In the genomic region with DNA sequence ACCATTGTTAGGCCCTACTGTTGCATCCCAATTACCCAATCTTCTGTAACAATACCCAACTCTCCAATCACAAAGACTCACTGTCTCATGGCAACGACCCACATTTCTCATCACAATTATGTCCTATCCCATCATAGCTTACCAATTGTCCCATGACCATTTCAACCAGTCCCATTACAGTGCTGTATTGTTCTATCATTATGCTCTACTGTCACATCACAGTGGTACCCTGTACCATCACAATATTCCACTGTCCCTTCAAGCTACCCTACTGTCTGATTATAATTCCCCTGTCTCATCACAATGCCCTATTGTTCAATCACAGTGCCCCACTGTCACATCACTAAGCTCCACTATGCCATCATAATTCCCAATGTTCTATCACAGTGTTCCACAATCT, we compare ENCODE assay signal across 22 mouse cellular contexts.
DNase-seq lines count a peak whose midpoint lies in the region; ATAC-seq and TF ChIP-seq lines count a peak whose summit lies in the region.
"Had no signal": no experiment of that assay in that cellular context is flagged by ENCODE, and none has a peak within 500 bp of the region (broad histone marks: within the 10 kb centered on the region; RNA-seq: fewer than 3 reads in every experiment).

No protein-coding gene starts in this region.

- peak; percentile 53 for DNase-seq in Muller cell, postnatal 12 days (ENCODE audit: inconsistent ontology term)
- DNase-seq in retina, embryonic 14.5 days (ENCODE audit: low spot score): peak; percentile 20
- DNase-seq in retina, postnatal 1 day: peak; percentile 59
- no peak for DNase-seq in heart, adult 2 months
- DNase-seq in right cerebral cortex, postnatal 14 days: no peak
- DNase-seq: adrenal gland, adult 2 months; adrenal gland, adult 8-10 months; adrenal gland, postnatal 10 days; adrenal gland, postnatal 14 days; adrenal gland, postnatal 25 days; adrenal gland, postnatal 36 days; B cell, adult 2 months; cerebellum, adult 11 months; cerebellum, adult 11-12 months; cerebellum, adult 18-20 months; cerebellum, adult 2 months had no signal

- ATAC-seq in neural tube, embryonic 15.5 days (ENCODE audit: low FRiP score): no peak
- ATAC-seq: activated CD4-positive, CD25-positive, alpha-beta regulatory T cell, adult 4 months; CD4-positive, CD25-positive, alpha-beta regulatory T cell, adult 4 months; Patski had no signal

- H3K9me3 ChIP-seq in neural tube, embryonic 15.5 days (replicated peaks): no peaks in the 10 kb centered on the region
- H3K9me3 ChIP-seq: G1E had no signal

- H3K36me3 ChIP-seq in heart, adult 2 months (ENCODE audit: control insufficient read depth, insufficient read depth, low read length): no peaks in the 10 kb centered on the region
- H3K36me3 ChIP-seq in neural tube, embryonic 15.5 days: no peaks in the 10 kb centered on the region
- H3K36me3 ChIP-seq: G1E had no signal

- no peak for TF ChIP-seq POLR2A in heart, adult 2 months (IDR thresholded peaks at IDR 0.05; ENCODE audit: insufficient read depth, low read depth, low read length)

- no peak for TF ChIP-seq EP300 in heart, adult 2 months (IDR thresholded peaks at IDR 0.05; ENCODE audit: insufficient read depth, low read depth, low read length)

- no peaks in the 10 kb centered on the region for H3K27me3 ChIP-seq in heart, adult 2 months (ENCODE audit: control insufficient read depth, insufficient read depth, low read length)
- no peaks in the 10 kb centered on the region for H3K27me3 ChIP-seq in neural tube, embryonic 15.5 days (replicated peaks)
- H3K27me3 ChIP-seq: CH12.LX had no signal

- intact Hi-C loops in heart, adult 2 months (cut with DNase I): no loop called here

- H3K4me1 ChIP-seq in heart, adult 2 months (ENCODE audit: control insufficient read depth, insufficient read depth, low read length): no peaks in the 10 kb centered on the region
- H3K4me1 ChIP-seq in neural tube, embryonic 15.5 days: no peaks in the 10 kb centered on the region

- H3K9ac ChIP-seq in heart, adult 2 months (ENCODE audit: low read depth, low read length): no peak overlapping the region
- H3K9ac ChIP-seq in neural tube, embryonic 15.5 days (replicated peaks): no peak overlapping the region

- H3K4me3 ChIP-seq in heart, adult 2 months: no peak overlapping the region
- H3K4me3 ChIP-seq in neural tube, embryonic 15.5 days (replicated peaks): no peak overlapping the region

- no peaks in the 10 kb centered on the region for H3K79me2 ChIP-seq in heart, adult 2 months (replicated peaks; ENCODE audit: control insufficient read depth, insufficient read depth, low read length)

- WGBS in heart, adult 2 months: 45% methylated on average over 1 of the region's 1 CpGs
- WGBS in neural tube, embryonic 15.5 days: 54% methylated on average over 1 of the region's 1 CpGs

- H3K4me2 ChIP-seq in neural tube, embryonic 15.5 days: no peak overlapping the region

- H3K27ac ChIP-seq in heart, adult 2 months: no peak overlapping the region
- H3K27ac ChIP-seq in neural tube, embryonic 15.5 days (replicated peaks): no peak overlapping the region

- no peak for TF ChIP-seq CTCF in heart, adult 2 months (IDR thresholded peaks at IDR 0.05)

Comparison
In these comparisons a context has a peak if more than half of its experiments do, and no peak if none do; other contexts are left out.
1. DNase-seq: peak in Muller cell, postnatal 12 days (single experiment), retina, embryonic 14.5 days (single experiment) and retina, postnatal 1 day (single experiment); none in heart, adult 2 months (0 of 2) and right cerebral cortex, postnatal 14 days (single experiment).